Comparison of ENCODE assay signal across 32 mouse cellular contexts in the genomic region with DNA sequence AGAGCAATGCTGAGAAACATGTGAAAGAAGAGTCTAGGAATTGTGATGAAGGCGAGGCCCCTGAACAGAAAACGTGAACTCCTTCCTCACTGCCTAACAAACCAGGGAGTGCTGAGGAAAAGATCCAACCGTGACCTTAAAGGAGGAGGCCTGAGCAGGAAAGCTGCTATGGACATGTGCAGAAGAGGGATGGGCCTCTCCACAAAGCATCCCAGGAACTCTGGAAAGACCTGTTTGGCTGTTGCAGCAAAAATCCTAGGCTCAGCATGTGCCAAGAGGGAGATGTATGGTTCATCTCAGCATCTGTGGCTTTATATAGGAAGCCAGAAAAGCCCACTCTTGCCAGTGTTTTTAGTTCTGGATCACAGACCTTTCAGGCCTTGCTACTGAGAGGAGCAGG. TPM values are rescaled to one million over a fixed set of nuclear protein-coding genes. Genes with fewer than 3 reads are reported as not detected.
DNase-seq lines count a peak whose midpoint lies in the region; ATAC-seq lines count a peak whose summit lies in the region.
"Had no signal": no experiment of that assay in that cellular context is flagged by ENCODE, and none has a peak within 500 bp of the region (broad histone marks: within the 10 kb centered on the region; RNA-seq: fewer than 3 reads in every experiment).

No protein-coding gene starts in this region.

- H3K9me3 ChIP-seq in heart, embryonic 10.5 days = no peaks in the 10 kb centered on the region
- no peaks in the 10 kb centered on the region for H3K9me3 ChIP-seq in limb, embryonic 13.5 days
- no peaks in the 10 kb centered on the region for H3K9me3 ChIP-seq in limb, embryonic 10.5 days (replicated peaks)
- H3K9me3 ChIP-seq in limb, embryonic 15.5 days = no peaks in the 10 kb centered on the region
- H3K9me3 ChIP-seq: forebrain, embryonic 10.5 days; G1E; hindbrain, embryonic 15.5 days; kidney, embryonic 15.5 days; midbrain, embryonic 15.5 days; neural tube, embryonic 12.5 days had no signal

- H3K4me1 ChIP-seq in heart, embryonic 10.5 days = no peaks in the 10 kb centered on the region
- H3K4me1 ChIP-seq in limb, embryonic 13.5 days = peaks cover 9% of the 10 kb centered on the region
- no peaks in the 10 kb centered on the region for H3K4me1 ChIP-seq in limb, embryonic 10.5 days
- peaks cover 9% of the 10 kb centered on the region; the same call in 1 of the 2 replicates for H3K4me1 ChIP-seq in limb, embryonic 15.5 days
- H3K4me1 ChIP-seq: forebrain, embryonic 10.5 days; hindbrain, embryonic 15.5 days; kidney, embryonic 15.5 days; midbrain, embryonic 15.5 days; neural tube, embryonic 12.5 days had no signal

- H3K27ac ChIP-seq in heart, embryonic 10.5 days = no peak overlapping the region
- peak overlapping the region; percentile 40; the same call in 1 of the 2 replicates for H3K27ac ChIP-seq in limb, embryonic 13.5 days
- H3K27ac ChIP-seq in limb, embryonic 10.5 days = no peak overlapping the region
- H3K27ac ChIP-seq in limb, embryonic 15.5 days = peak overlapping the region; percentile 57
- H3K27ac ChIP-seq: forebrain, embryonic 10.5 days; hindbrain, embryonic 15.5 days; kidney, embryonic 15.5 days; macrophage; midbrain, embryonic 15.5 days; neural tube, embryonic 12.5 days had no signal

- no peaks in the 10 kb centered on the region; the same call in 1 of the 2 replicates for H3K27me3 ChIP-seq in heart, embryonic 10.5 days (ENCODE audit: insufficient read depth, poor library complexity, severe bottlenecking)
- H3K27me3 ChIP-seq in limb, embryonic 13.5 days = no peaks in the 10 kb centered on the region
- no peaks in the 10 kb centered on the region for H3K27me3 ChIP-seq in limb, embryonic 10.5 days (ENCODE audit: low read depth, poor library complexity, severe bottlenecking)
- H3K27me3 ChIP-seq in limb, embryonic 15.5 days = no peaks in the 10 kb centered on the region
- H3K27me3 ChIP-seq: CH12.LX; heart, embryonic 12.5 days; hindbrain, embryonic 15.5 days; kidney, embryonic 15.5 days; midbrain, embryonic 15.5 days; neural tube, embryonic 12.5 days had no signal

- peak; percentile 49 for DNase-seq in heart, adult 11 months
- no peak for DNase-seq in heart, embryonic 10.5 days (ENCODE audit: low spot score)
- no peak for DNase-seq in limb, embryonic 10.5 days (ENCODE audit: low spot score)
- no peak for DNase-seq in spleen, adult 12 weeks (ENCODE audit: low spot score)
- DNase-seq in adrenal gland, postnatal 14 days = no peak
- DNase-seq: adrenal gland, adult 2 months; cerebellum, adult 8-10 months; cerebellum, postnatal 36 days; embryo, embryonic 11 days; gastrocnemius, postnatal 36 days; kidney, adult 11 months; kidney, postnatal 36 days; liver, postnatal 0 days; right cerebral cortex, postnatal 14 days; spleen, adult 18-20 months; thymus, postnatal 25 days had no signal

- H3K4me3 ChIP-seq in heart, embryonic 10.5 days = no peak overlapping the region
- no peak overlapping the region for H3K4me3 ChIP-seq in limb, embryonic 13.5 days
- H3K4me3 ChIP-seq in limb, embryonic 10.5 days = no peak overlapping the region
- no peak overlapping the region for H3K4me3 ChIP-seq in limb, embryonic 15.5 days
- H3K4me3 ChIP-seq: forebrain, embryonic 10.5 days; heart, embryonic 12.5 days; hindbrain, embryonic 15.5 days; kidney, embryonic 15.5 days; midbrain, embryonic 15.5 days; neural tube, embryonic 12.5 days had no signal

- ATAC-seq in limb, embryonic 13.5 days (ENCODE audit: low FRiP score, low read depth) = no peak
- no peak for ATAC-seq in limb, embryonic 15.5 days (ENCODE audit: insufficient number of reproducible peaks, low FRiP score, low TSS enrichment, low read depth)
- ATAC-seq: forebrain, embryonic 16.5 days; liver, postnatal 0 days; lung, postnatal 0 days; midbrain, embryonic 15.5 days had no signal

- no peak overlapping the region for H3K9ac ChIP-seq in limb, embryonic 13.5 days
- no peak overlapping the region for H3K9ac ChIP-seq in limb, embryonic 15.5 days
- H3K9ac ChIP-seq: heart, embryonic 12.5 days; hindbrain, embryonic 15.5 days; kidney, embryonic 15.5 days; liver, postnatal 0 days; midbrain, embryonic 15.5 days; neural tube, embryonic 12.5 days had no signal

- 66% methylated on average over 3 of the region's 3 CpGs for WGBS in heart, embryonic 10.5 days
- WGBS in limb, embryonic 13.5 days = 67% methylated on average over 3 of the region's 3 CpGs
- 81% methylated on average over 3 of the region's 3 CpGs for WGBS in limb, embryonic 10.5 days
- 33% methylated on average over 3 of the region's 3 CpGs for WGBS in limb, embryonic 15.5 days

- no peak overlapping the region for H3K4me2 ChIP-seq in limb, embryonic 13.5 days (replicated peaks)
- H3K4me2 ChIP-seq in limb, embryonic 15.5 days = no peak overlapping the region
- H3K4me2 ChIP-seq: heart, embryonic 12.5 days; hindbrain, embryonic 15.5 days; kidney, embryonic 15.5 days; liver, embryonic 11.5 days; midbrain, embryonic 15.5 days; neural tube, embryonic 12.5 days had no signal

- H3K36me3 ChIP-seq in heart, embryonic 10.5 days = no peaks in the 10 kb centered on the region
- no peaks in the 10 kb centered on the region for H3K36me3 ChIP-seq in limb, embryonic 13.5 days
- H3K36me3 ChIP-seq in limb, embryonic 10.5 days = no peaks in the 10 kb centered on the region
- H3K36me3 ChIP-seq in limb, embryonic 15.5 days = no peaks in the 10 kb centered on the region
- H3K36me3 ChIP-seq: forebrain, embryonic 10.5 days; G1E; heart, embryonic 12.5 days; hindbrain, embryonic 15.5 days; kidney, embryonic 15.5 days; midbrain, embryonic 15.5 days; neural tube, embryonic 12.5 days had no signal

RNA-seq across cellular contexts. Expression of a gene that starts 11.2 kb away (rescaled TPM):
- polyA plus RNA-seq in heart, embryonic 10.5 days (2016; fragmentation: Nextera tagmentation; extraction: Ambion mirVana) = 38.0 and 39.9 TPM in 2 replicates
- 41.3 and 51.1 TPM in 2 replicates for polyA plus RNA-seq in limb, embryonic 13.5 days (2015; fragmentation: Nextera tagmentation; extraction: Ambion mirVana)
- polyA plus RNA-seq in limb, embryonic 10.5 days (2016; fragmentation: Nextera tagmentation; extraction: Ambion mirVana) = 39.0 and 45.0 TPM in 2 replicates
- polyA plus RNA-seq in limb, embryonic 15.5 days (2015; fragmentation: Nextera tagmentation; extraction: Ambion mirVana) = 44.2 and 51.4 TPM in 2 replicates
- total RNA-seq in adrenal gland, postnatal 14 days (2021) = 115 and 124 TPM in 2 replicates

RNA-seq across cellular contexts. Expression of a gene that starts 43.3 kb away (rescaled TPM):
- polyA plus RNA-seq in heart, embryonic 10.5 days (2016; fragmentation: Nextera tagmentation; extraction: Ambion mirVana) = not detected in 2 replicates
- polyA plus RNA-seq in limb, embryonic 13.5 days (2015; fragmentation: Nextera tagmentation; extraction: Ambion mirVana) = not detected in 2 replicates
- polyA plus RNA-seq in limb, embryonic 10.5 days (2016; fragmentation: Nextera tagmentation; extraction: Ambion mirVana) = not detected in 2 replicates
- polyA plus RNA-seq in limb, embryonic 15.5 days (2015; fragmentation: Nextera tagmentation; extraction: Ambion mirVana) = not detected in 2 replicates
- total RNA-seq in adrenal gland, postnatal 14 days (2021) = not detected in 2 replicates
- total RNA-seq: adrenal gland, adult 2 months; CH12.LX; G1E; gastrocnemius, postnatal 36 days; hematopoietic stem cell, adult 5-6 weeks; left cerebral cortex, postnatal 36 days had no signal
- polyA plus RNA-seq: adrenal gland, adult 2 months; forebrain, embryonic 10.5 days; forebrain, embryonic 16.5 days; G1E; heart, embryonic 12.5 days; hindbrain, embryonic 15.5 days; kidney, embryonic 15.5 days; liver, embryonic 11.5 days; liver, postnatal 0 days; lung, postnatal 0 days; macrophage; midbrain, embryonic 15.5 days; neural tube, embryonic 12.5 days had no signal

RNA-seq across cellular contexts. Expression of a gene that starts 55.8 kb away (rescaled TPM):
- polyA plus RNA-seq in heart, embryonic 10.5 days (2016; fragmentation: Nextera tagmentation; extraction: Ambion mirVana) = 12.1 and 16.0 TPM in 2 replicates
- polyA plus RNA-seq in limb, embryonic 13.5 days (2015; fragmentation: Nextera tagmentation; extraction: Ambion mirVana) = 4.1 and 5.4 TPM in 2 replicates
- polyA plus RNA-seq in limb, embryonic 10.5 days (2016; fragmentation: Nextera tagmentation; extraction: Ambion mirVana) = 6.1 and 7.7 TPM in 2 replicates
- polyA plus RNA-seq in limb, embryonic 15.5 days (2015; fragmentation: Nextera tagmentation; extraction: Ambion mirVana) = 2.0 and 2.3 TPM in 2 replicates
- total RNA-seq in adrenal gland, postnatal 14 days (2021) = 5.2 and 6.1 TPM in 2 replicates
- total RNA-seq: CH12.LX had no signal
- polyA plus RNA-seq: macrophage had no signal

RNA-seq across cellular contexts. Expression of a gene that starts 57.2 kb away (rescaled TPM):
- polyA plus RNA-seq in heart, embryonic 10.5 days (2016; fragmentation: Nextera tagmentation; extraction: Ambion mirVana) = 4.3 and 5.8 TPM in 2 replicates
- 6.9 and 7.8 TPM in 2 replicates for polyA plus RNA-seq in limb, embryonic 13.5 days (2015; fragmentation: Nextera tagmentation; extraction: Ambion mirVana)
- 3.2 and 5.2 TPM in 2 replicates for polyA plus RNA-seq in limb, embryonic 10.5 days (2016; fragmentation: Nextera tagmentation; extraction: Ambion mirVana)
- 4.2 and 4.7 TPM in 2 replicates for polyA plus RNA-seq in limb, embryonic 15.5 days (2015; fragmentation: Nextera tagmentation; extraction: Ambion mirVana)
- total RNA-seq in adrenal gland, postnatal 14 days (2021) = 23.5 and 47.2 TPM in 2 replicates

Comparison
In these comparisons a context has a peak if more than half of its experiments do, and no peak if none do; other contexts are left out.
1. H3K27ac ChIP-seq: peak in limb, embryonic 13.5 days (single experiment) and limb, embryonic 15.5 days (single experiment); none in heart, embryonic 10.5 days (single experiment) and limb, embryonic 10.5 days (single experiment).